Mouse (Mus musculus) ES-E14 (cell line): Measurements from ENCODE around the gene Cfap77.

Experiments used
- HCFC1 ChIP-seq: IDR thresholded peaks from 2 replicates; pipeline ENCODE4 v1.6.1; 2012; ENCODE audit warnings: low read length, inconsistent platforms, borderline replicate concordance; ENCODE audit not compliant: insufficient read depth
- ZC3H11A ChIP-seq: IDR thresholded peaks from 2 replicates; pipeline ENCODE4 v1.6.1; 2012; ENCODE audit warnings: low read depth, mild to moderate bottlenecking, inconsistent platforms, low read length, borderline replicate concordance

GRCm38 (mm10) chr2:29030048-29030734 lies 24.7 kb downstream of the Cfap77 start:
- TF ChIP-seq ZC3H11A (no peak), HCFC1 (no peak)
